Mouse (Mus musculus) cortical plate, adult 2 months (tissue): ENCODE results near the gene Fam149b.

Experiments
- CTCF ChIP-seq: fragments of 200-500 bp; IDR thresholded peaks from 2 replicates; pipeline ENCODE4 v1.5.1; 2011; ENCODE audit warnings: mild to moderate bottlenecking, control low read depth, low read length; ENCODE audit not compliant: insufficient read depth; ENCODE audit errors: extremely low read depth
- POLR2A ChIP-seq: fragments of 200-500 bp; IDR thresholded peaks from 2 replicates; pipeline ENCODE4 v1.6.1; 2011; ENCODE audit warnings: mild to moderate bottlenecking, low read length, control low read depth; ENCODE audit not compliant: insufficient read depth; ENCODE audit errors: extremely low read depth

- peak; percentile 40 for TF ChIP-seq CTCF
- peak; percentile 80 for TF ChIP-seq POLR2A
Measured at GRCm38 (mm10) chr14:20393205-20393913, 45.4 kb downstream of the Fam149b start, which contains the start of gene Mrps16.
